Mouse (Mus musculus) E14TG2a.4 (cell line): ENCODE results near the gene Dync2li1.

Experiments
- CTCF ChIP-seq: conservative IDR thresholded peaks from 2 replicates; pipeline ENCODE4 v1.5.1; 2014; ENCODE audit warnings: low read length
- NANOG ChIP-seq: IDR thresholded peaks from 2 replicates; pipeline ENCODE4 v1.6.1; 2014; ENCODE audit warnings: borderline replicate concordance, low read length, mixed read lengths
- POU5F1 ChIP-seq: IDR thresholded peaks from 2 replicates; pipeline ENCODE4 v1.6.1; 2014; ENCODE audit warnings: low read length, borderline replicate concordance

GRCm38 (mm10) chr17:84688834-84689233 lies 62.5 kb downstream of the Dync2li1 start:
- TF ChIP-seq CTCF (no peak), NANOG (no peak), POU5F1 (no peak)
